In the genomic region with DNA sequence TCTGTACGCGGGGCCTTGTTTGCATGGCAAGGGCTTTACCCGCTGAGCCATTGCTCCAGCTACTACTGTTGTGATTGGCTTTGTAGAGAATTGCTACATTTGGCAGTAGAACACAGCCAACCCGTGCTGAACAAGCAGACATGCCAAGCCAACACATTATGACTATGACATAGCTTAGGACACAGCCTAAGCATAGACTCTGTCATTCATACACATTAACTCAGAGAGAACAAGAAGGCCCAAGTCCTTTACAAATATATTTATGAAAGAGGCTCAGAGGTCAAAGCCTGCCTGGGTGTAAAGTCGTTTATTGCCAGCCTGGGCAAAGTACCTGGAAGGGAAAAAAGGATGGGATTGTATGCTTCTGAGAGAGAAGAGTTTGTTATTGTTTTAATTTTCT, we compare ENCODE assay signal across 33 mouse cellular contexts. TPM values are rescaled to one million over a fixed set of nuclear protein-coding genes. Genes with fewer than 3 reads are reported as not detected.
A peak's percentile ranks its signal among the peaks of the same experiment; 100 is the strongest.
DNase-seq lines count a peak whose midpoint lies in the region; ATAC-seq and TF ChIP-seq lines count a peak whose summit lies in the region.
"Had no signal": no experiment of that assay in that cellular context is flagged by ENCODE, and none has a peak within 500 bp of the region (broad histone marks: within the 10 kb centered on the region; RNA-seq: fewer than 3 reads in every experiment).

No protein-coding gene starts in this region.

- 94% methylated on average over 5 of the region's 5 CpGs for WGBS in kidney, embryonic 14.5 days
- whole genome bisulfite sequencing in liver, adult 2 months: 30% methylated on average over 5 of the region's 5 CpGs
- 87% methylated on average over 5 of the region's 5 CpGs for WGBS in liver, embryonic 12.5 days (ENCODE audit: insufficient replicate concordance)
- 43% methylated on average over 5 of the region's 5 CpGs for WGBS in small intestine, adult 2 months
- 90% methylated on average over 5 of the region's 5 CpGs for WGBS in forebrain, embryonic 16.5 days

- peak; percentile 33 to 43 for DNase-seq in kidney, adult 8-10 months
- peak; percentile 97 for DNase-seq in liver, adult 2 months (ENCODE audit: extremely low read depth, low read depth, low spot score)
- DNase-seq in fat pad, adult 2 months (ENCODE audit: extremely low read depth, low read depth, low spot score): peak; percentile 42
- DNase-seq: adrenal gland, postnatal 14 days; cerebellum, adult 11 months; cerebellum, adult 9-10 months; cerebellum, postnatal 36 days; embryo, embryonic 11 days; gastrocnemius, adult 2 months; gastrocnemius, postnatal 36 days; heart, adult 18-20 months; heart, postnatal 36 days; layer of hippocampus, postnatal 36 days; left cerebral cortex, postnatal 4 days; lung, adult 18-20 months; lung, postnatal 10 days; right cerebral cortex, adult 18-20 months; thymus, adult 18-20 months; thymus, postnatal 36 days had no signal

- ATAC-seq in kidney, embryonic 14.5 days (ENCODE audit: low FRiP score, low TSS enrichment): no peak
- no peak for ATAC-seq in liver, embryonic 12.5 days
- ATAC-seq in forebrain, embryonic 16.5 days: no peak
- ATAC-seq: forebrain, embryonic 15.5 days; hindbrain, postnatal 0 days; midbrain, embryonic 15.5 days; Patski had no signal

- no peak overlapping the region for H3K27ac ChIP-seq in kidney, embryonic 14.5 days (ENCODE audit: low read depth, low read length)
- H3K27ac ChIP-seq in liver, adult 2 months (replicated peaks; ENCODE audit: insufficient read depth, low read depth, low read length): peak overlapping the region; percentile 96
- H3K27ac ChIP-seq in liver, embryonic 12.5 days: no peak overlapping the region
- peak overlapping the region; percentile 90 for H3K27ac ChIP-seq in small intestine, adult 2 months (ENCODE audit: insufficient read depth, low read depth, low read length)
- no peak overlapping the region for H3K27ac ChIP-seq in forebrain, embryonic 16.5 days (ENCODE audit: low read length)
- H3K27ac ChIP-seq: embryonic facial prominence, embryonic 12.5 days; forebrain, embryonic 10.5 days; forebrain, embryonic 15.5 days; gastrocnemius, adult 2 months; hindbrain, embryonic 12.5 days; hindbrain, postnatal 0 days; midbrain, embryonic 15.5 days; stomach, postnatal 0 days had no signal

- H3K9ac ChIP-seq in kidney, embryonic 14.5 days (ENCODE audit: low read depth, low read length): no peak overlapping the region
- no peak overlapping the region for H3K9ac ChIP-seq in liver, adult 2 months (ENCODE audit: low read depth, low read length)
- H3K9ac ChIP-seq in liver, embryonic 12.5 days: no peak overlapping the region
- no peak overlapping the region for H3K9ac ChIP-seq in forebrain, embryonic 16.5 days (replicated peaks; ENCODE audit: low read depth, low read length)
- H3K9ac ChIP-seq: embryonic facial prominence, embryonic 12.5 days; forebrain, embryonic 15.5 days; hindbrain, embryonic 12.5 days; midbrain, embryonic 15.5 days had no signal

- no peak overlapping the region for H3K4me3 ChIP-seq in kidney, embryonic 14.5 days (ENCODE audit: low read length)
- no peak overlapping the region for H3K4me3 ChIP-seq in liver, adult 2 months (ENCODE audit: insufficient read depth, low read depth, low read length)
- H3K4me3 ChIP-seq in liver, embryonic 12.5 days: no peak overlapping the region
- H3K4me3 ChIP-seq in small intestine, adult 2 months (ENCODE audit: low read depth, low read length): no peak overlapping the region
- H3K4me3 ChIP-seq in forebrain, embryonic 16.5 days (replicated peaks; ENCODE audit: low read length): no peak overlapping the region
- H3K4me3 ChIP-seq: embryonic facial prominence, embryonic 12.5 days; forebrain, embryonic 10.5 days; forebrain, embryonic 15.5 days; gastrocnemius, adult 2 months; hindbrain, embryonic 12.5 days; midbrain, embryonic 15.5 days had no signal

- no peak overlapping the region for H3K4me2 ChIP-seq in kidney, embryonic 14.5 days (replicated peaks; ENCODE audit: low read depth, low read length)
- no peak overlapping the region for H3K4me2 ChIP-seq in liver, embryonic 12.5 days
- no peak overlapping the region for H3K4me2 ChIP-seq in forebrain, embryonic 16.5 days (ENCODE audit: low read length)
- H3K4me2 ChIP-seq: embryonic facial prominence, embryonic 12.5 days; forebrain, embryonic 15.5 days; heart, embryonic 11.5 days; hindbrain, embryonic 12.5 days; midbrain, embryonic 15.5 days had no signal

- H3K27me3 ChIP-seq in kidney, embryonic 14.5 days (ENCODE audit: control insufficient read depth, insufficient read depth, low read length): no peaks in the 10 kb centered on the region
- no peaks in the 10 kb centered on the region for H3K27me3 ChIP-seq in liver, adult 2 months (ENCODE audit: control insufficient read depth, insufficient read depth, low read length)
- no peaks in the 10 kb centered on the region for H3K27me3 ChIP-seq in liver, embryonic 12.5 days (replicated peaks)
- H3K27me3 ChIP-seq in small intestine, adult 2 months (ENCODE audit: control insufficient read depth, insufficient read depth, low read length): no peaks in the 10 kb centered on the region
- no peaks in the 10 kb centered on the region for H3K27me3 ChIP-seq in forebrain, embryonic 16.5 days (replicated peaks; ENCODE audit: control insufficient read depth, insufficient read depth, low read length)
- H3K27me3 ChIP-seq: embryonic facial prominence, embryonic 12.5 days; forebrain, embryonic 15.5 days; hindbrain, embryonic 12.5 days; midbrain, embryonic 15.5 days; Patski had no signal

- H3K9me3 ChIP-seq in kidney, embryonic 14.5 days (ENCODE audit: control insufficient read depth, low read length): no peaks in the 10 kb centered on the region
- no peaks in the 10 kb centered on the region for H3K9me3 ChIP-seq in liver, embryonic 12.5 days (replicated peaks)
- no peaks in the 10 kb centered on the region for H3K9me3 ChIP-seq in forebrain, embryonic 16.5 days (ENCODE audit: control insufficient read depth, low read length)
- H3K9me3 ChIP-seq: embryonic facial prominence, embryonic 12.5 days; forebrain, embryonic 10.5 days; forebrain, embryonic 15.5 days; hindbrain, embryonic 12.5 days; midbrain, embryonic 15.5 days had no signal

- TF ChIP-seq CTCF in liver, adult 2 months (IDR thresholded peaks at IDR 0.05; ENCODE audit: low read depth, low read length): no peak
- no peak for TF ChIP-seq CTCF in small intestine, adult 2 months (IDR thresholded peaks at IDR 0.05; ENCODE audit: extremely low read depth, insufficient read length, insufficient replicate concordance, low read depth, low read length)

- H3K36me3 ChIP-seq in kidney, embryonic 14.5 days (ENCODE audit: control insufficient read depth, insufficient read depth, low read length): peaks cover 75% of the 10 kb centered on the region
- H3K36me3 ChIP-seq in liver, adult 2 months (ENCODE audit: control insufficient read depth, insufficient read depth, low read length): peaks cover 35% of the 10 kb centered on the region
- peaks cover 89% of the 10 kb centered on the region for H3K36me3 ChIP-seq in liver, embryonic 12.5 days
- peaks cover 53% of the 10 kb centered on the region for H3K36me3 ChIP-seq in small intestine, adult 2 months (ENCODE audit: control insufficient read depth, insufficient read depth, low read length)
- H3K36me3 ChIP-seq in forebrain, embryonic 16.5 days (ENCODE audit: control insufficient read depth, insufficient read depth): peaks cover 53% of the 10 kb centered on the region

- no peak for TF ChIP-seq POLR2A in liver, adult 2 months (IDR thresholded peaks at IDR 0.05; ENCODE audit: extremely low read depth, insufficient read depth, low read length)
- no peak for TF ChIP-seq POLR2A in small intestine, adult 2 months (IDR thresholded peaks at IDR 0.05; ENCODE audit: low read depth, low read length)

- no peaks in the 10 kb centered on the region for H3K79me2 ChIP-seq in liver, adult 2 months (ENCODE audit: control insufficient read depth, insufficient read depth, low read length)

- no peaks in the 10 kb centered on the region for H3K4me1 ChIP-seq in kidney, embryonic 14.5 days (ENCODE audit: control insufficient read depth, insufficient read depth, low read length)
- peaks cover 7% of the 10 kb centered on the region for H3K4me1 ChIP-seq in liver, adult 2 months (ENCODE audit: control insufficient read depth, insufficient read depth, low read length)
- H3K4me1 ChIP-seq in liver, embryonic 12.5 days: peaks cover under 1% of the 10 kb centered on the region; the same call in 1 of the 2 replicates
- H3K4me1 ChIP-seq in small intestine, adult 2 months (ENCODE audit: control insufficient read depth, insufficient read depth, insufficient read length, low read length): peaks cover 4% of the 10 kb centered on the region; the same call in 1 of the 2 replicates
- H3K4me1 ChIP-seq in forebrain, embryonic 16.5 days (replicated peaks; ENCODE audit: control insufficient read depth, insufficient read depth, low read length): no peaks in the 10 kb centered on the region; the same call in 1 of the 2 replicates
- H3K4me1 ChIP-seq: embryonic facial prominence, embryonic 12.5 days; forebrain, embryonic 10.5 days; forebrain, embryonic 15.5 days; hindbrain, embryonic 12.5 days; midbrain, embryonic 15.5 days had no signal

RNA-seq across cellular contexts. Expression of a gene that starts 16.5 kb away (rescaled TPM):
- 36.8 and 43.4 TPM in 2 replicates for polyA plus RNA-seq in kidney, embryonic 14.5 days (2014; fragmentation: Nextera tagmentation; extraction: Ambion mirVana)
- 1,236 and 1,280 TPM in 2 replicates for total RNA-seq in liver, adult 2 months (2014; rRNA removed)
- 856 and 1,051 TPM in 2 replicates for polyA plus RNA-seq in liver, adult 2 months (2012; rRNA removed)
- 38.7 and 39.2 TPM in 2 replicates for polyA plus RNA-seq in liver, embryonic 12.5 days (2016; fragmentation: Nextera tagmentation; extraction: Ambion mirVana)
- polyA plus RNA-seq in small intestine, adult 2 months (2012; rRNA removed): 59.3 and 94.8 TPM in 2 replicates
- polyA plus RNA-seq in forebrain, embryonic 16.5 days (2015; fragmentation: Nextera tagmentation; extraction: Ambion mirVana): 47.6 and 58.1 TPM in 2 replicates
- total RNA-seq: MEL had no signal

RNA-seq across cellular contexts. Expression of a gene that starts 21.0 kb away (rescaled TPM):
- 47.3 and 122 TPM in 2 replicates for polyA plus RNA-seq in kidney, embryonic 14.5 days (2014; fragmentation: Nextera tagmentation; extraction: Ambion mirVana)
- 16.2 and 17.2 TPM in 2 replicates for total RNA-seq in liver, adult 2 months (2014; rRNA removed)
- polyA plus RNA-seq in liver, adult 2 months (2012; rRNA removed): 12.6 and 13.8 TPM in 2 replicates
- 47.6 and 49.2 TPM in 2 replicates for polyA plus RNA-seq in liver, embryonic 12.5 days (2016; fragmentation: Nextera tagmentation; extraction: Ambion mirVana)
- 5.3 and 12.1 TPM in 2 replicates for polyA plus RNA-seq in small intestine, adult 2 months (2012; rRNA removed)
- 77.4 and 85.6 TPM in 2 replicates for polyA plus RNA-seq in forebrain, embryonic 16.5 days (2015; fragmentation: Nextera tagmentation; extraction: Ambion mirVana)

Comparison
In these comparisons a context has a peak if more than half of its experiments do, and no peak if none do; other contexts are left out.
1. H3K27ac ChIP-seq: peak in liver, adult 2 months (single experiment) and small intestine, adult 2 months (single experiment); none in kidney, embryonic 14.5 days (single experiment), liver, embryonic 12.5 days (single experiment) and forebrain, embryonic 16.5 days (single experiment).
2. DNase-seq: peak in every context shown above with its lines; median percentile 97 in liver, adult 2 months; 42 in fat pad, adult 2 months; 38 in kidney, adult 8-10 months.